ENCODE assay signal across 9 mouse cellular contexts in genomic region chr14:30612523-30612922, GRCm38 (mm10). TPM values are rescaled to one million over a fixed set of nuclear protein-coding genes. Genes with fewer than 3 reads are reported as not detected.
DNase-seq lines count a peak whose midpoint lies in the region; TF ChIP-seq lines count a peak whose summit lies in the region.
"Had no signal": no experiment of that assay in that cellular context is flagged by ENCODE, and none has a peak within 500 bp of the region (broad histone marks: within the 10 kb centered on the region; RNA-seq: fewer than 3 reads in every experiment).

No protein-coding gene starts in this region.

- 0 out of 2 replicates have a peak, but pooled peaks have one; percentile 39 for TF ChIP-seq EP300 in heart, adult 2 months (IDR thresholded peaks at IDR 0.05; ENCODE audit: insufficient read depth, low read depth, low read length)

- no peak overlapping the region for H3K9ac ChIP-seq in heart, adult 2 months (ENCODE audit: low read depth, low read length)
- H3K9ac ChIP-seq: embryonic facial prominence, embryonic 12.5 days had no signal

- H3K79me2 ChIP-seq in heart, adult 2 months (replicated peaks; ENCODE audit: control insufficient read depth, insufficient read depth, low read length), result no peaks in the 10 kb centered on the region

- H3K27ac ChIP-seq in kidney, adult 2 months (ENCODE audit: insufficient read depth, low read depth, low read length), result no peak overlapping the region
- no peak overlapping the region for H3K27ac ChIP-seq in cortical plate, adult 2 months (ENCODE audit: insufficient read depth, low read length)
- no peak overlapping the region for H3K27ac ChIP-seq in heart, adult 2 months
- H3K27ac ChIP-seq: embryonic facial prominence, embryonic 12.5 days had no signal

- peaks cover 10% of the 10 kb centered on the region; the same call in 1 of the 2 replicates for H3K4me1 ChIP-seq in kidney, adult 2 months (ENCODE audit: control insufficient read depth, insufficient read depth, low read length)
- no peaks in the 10 kb centered on the region for H3K4me1 ChIP-seq in cortical plate, adult 2 months (ENCODE audit: control insufficient read depth, insufficient read depth, low read length)
- peaks cover 5% of the 10 kb centered on the region for H3K4me1 ChIP-seq in heart, adult 2 months (ENCODE audit: control insufficient read depth, insufficient read depth, low read length)
- H3K4me1 ChIP-seq: embryonic facial prominence, embryonic 12.5 days had no signal

- H3K27me3 ChIP-seq in kidney, adult 2 months (replicated peaks; ENCODE audit: control insufficient read depth, insufficient read depth, low read length), result no peaks in the 10 kb centered on the region
- no peaks in the 10 kb centered on the region for H3K27me3 ChIP-seq in heart, adult 2 months (ENCODE audit: control insufficient read depth, insufficient read depth, low read length)
- no peaks in the 10 kb centered on the region for H3K27me3 ChIP-seq in splenic B cell, adult 2 months (ENCODE audit: control insufficient read depth, insufficient read depth, low read length, poor library complexity, severe bottlenecking)
- H3K27me3 ChIP-seq: embryonic facial prominence, embryonic 12.5 days had no signal

- no peak overlapping the region for H3K4me3 ChIP-seq in kidney, adult 2 months (ENCODE audit: insufficient read depth, low read depth, low read length)
- no peak overlapping the region for H3K4me3 ChIP-seq in cortical plate, adult 2 months (ENCODE audit: insufficient read depth, low read length)
- H3K4me3 ChIP-seq in heart, adult 2 months, result no peak overlapping the region
- H3K4me3 ChIP-seq: embryonic facial prominence, embryonic 12.5 days had no signal

- intact Hi-C loops in heart, adult 2 months (cut with DNase I), result loop anchor here (5.0 kb wide), 1 partner anchor 40 kb away; the partner anchor contains the start of gene Rft1

- no peaks in the 10 kb centered on the region for H3K36me3 ChIP-seq in kidney, adult 2 months (ENCODE audit: control insufficient read depth, insufficient read depth, low read length)
- H3K36me3 ChIP-seq in heart, adult 2 months (ENCODE audit: control insufficient read depth, insufficient read depth, low read length), result no peaks in the 10 kb centered on the region
- H3K36me3 ChIP-seq in splenic B cell, adult 2 months (ENCODE audit: control insufficient read depth, insufficient read depth, low read length, poor library complexity, severe bottlenecking), result peaks cover 8% of the 10 kb centered on the region

- WGBS in kidney, adult 2 months, result 23% methylated on average over 7 of the region's 7 CpGs
- 24% methylated on average over 7 of the region's 7 CpGs for WGBS in heart, adult 2 months

- peak; percentile 68 for DNase-seq in kidney, adult 2 months
- DNase-seq in kidney, adult 11 months, result no peak
- peak; percentile 63 for DNase-seq in adipocyte (ENCODE audit: low spot score)
- peak; percentile 79 to 88 for DNase-seq in heart, adult 2 months
- DNase-seq in layer of hippocampus, postnatal 14 days (ENCODE audit: low spot score in 2 of 2), result peak; percentile 59 to 68
- peak; percentile 74 for DNase-seq in mesoderm, embryonic 11.5 days (ENCODE audit: low read depth, low spot score)
- DNase-seq in splenic B cell, adult 2 months (ENCODE audit: low read depth, low spot score), result peak; percentile 83

- no peak for TF ChIP-seq POLR2A in kidney, adult 2 months (IDR thresholded peaks at IDR 0.05; ENCODE audit: low read depth, low read length)
- no peak for TF ChIP-seq POLR2A in cortical plate, adult 2 months (IDR thresholded peaks at IDR 0.05; ENCODE audit: extremely low read depth, insufficient read depth, low read length)
- TF ChIP-seq POLR2A in heart, adult 2 months (IDR thresholded peaks at IDR 0.05; ENCODE audit: insufficient read depth, low read depth, low read length), result no peak

- TF ChIP-seq CTCF in kidney, adult 2 months (conservative IDR thresholded peaks at IDR 0.05; ENCODE audit: insufficient read depth, insufficient read length, low read depth, low read length), result peak; percentile 89
- peak; percentile 75 for TF ChIP-seq CTCF in cortical plate, adult 2 months (IDR thresholded peaks at IDR 0.05; ENCODE audit: extremely low read depth, insufficient read depth, low read length)
- peak; percentile 95 for TF ChIP-seq CTCF in heart, adult 2 months (IDR thresholded peaks at IDR 0.05)

RNA-seq across cellular contexts. Expression of gene Prkcd, which starts 13.5 kb away (rescaled TPM):
- 80.6 and 96.2 TPM in 2 replicates for polyA plus RNA-seq in kidney, adult 2 months (2012; rRNA removed)
- polyA plus RNA-seq in cortical plate, adult 2 months (2012; rRNA removed), result 17.7 and 19.7 TPM in 2 replicates
- 10 to 100 TPM; 10.4 to 12.6 TPM for total RNA-seq in heart, adult 2 months (2021)
- 31.5 and 31.7 TPM in 2 replicates for polyA plus RNA-seq in heart, adult 2 months (2012; rRNA removed)
- 10 to 100 TPM; 51.0 to 55.9 TPM for total RNA-seq in layer of hippocampus, postnatal 14 days (2021)

RNA-seq across cellular contexts. Expression of gene Rft1, which starts 41.6 kb away (rescaled TPM):
- polyA plus RNA-seq in kidney, adult 2 months (2012; rRNA removed), result 17.6 and 18.8 TPM in 2 replicates
- 12.9 and 13.2 TPM in 2 replicates for polyA plus RNA-seq in cortical plate, adult 2 months (2012; rRNA removed)
- total RNA-seq in heart, adult 2 months (2021), result 1 to 10 TPM; 6.1 to 8.1 TPM
- polyA plus RNA-seq in heart, adult 2 months (2012; rRNA removed), result 8.8 and 13.0 TPM in 2 replicates
- 10 to 100 TPM; 11.0 to 11.7 TPM for total RNA-seq in layer of hippocampus, postnatal 14 days (2021)
